Mouse (Mus musculus) gonadal fat pad, adult 2 months (tissue): ENCODE data around the gene Sox6. TPM values are rescaled to one million over a fixed set of nuclear protein-coding genes. Genes with fewer than 3 reads are reported as not detected.

Experiments
- DNase-seq: peaks from one replicate; pipeline ENCODE4 v3.0.0-alpha.2; 2012; ENCODE audit warnings: low read depth
- polyA plus RNA-seq: library from polyadenylated mRNA; depleted of rRNA; stranded (reverse); fragments of >200 nt; gene quantifications from 2 replicates; pipeline ENCODE4 v1.2.3, GENCODE M21; 2012

Gene Sox6
- polyA plus RNA-seq, 1 experiment: 10.4 TPM

DNA sequence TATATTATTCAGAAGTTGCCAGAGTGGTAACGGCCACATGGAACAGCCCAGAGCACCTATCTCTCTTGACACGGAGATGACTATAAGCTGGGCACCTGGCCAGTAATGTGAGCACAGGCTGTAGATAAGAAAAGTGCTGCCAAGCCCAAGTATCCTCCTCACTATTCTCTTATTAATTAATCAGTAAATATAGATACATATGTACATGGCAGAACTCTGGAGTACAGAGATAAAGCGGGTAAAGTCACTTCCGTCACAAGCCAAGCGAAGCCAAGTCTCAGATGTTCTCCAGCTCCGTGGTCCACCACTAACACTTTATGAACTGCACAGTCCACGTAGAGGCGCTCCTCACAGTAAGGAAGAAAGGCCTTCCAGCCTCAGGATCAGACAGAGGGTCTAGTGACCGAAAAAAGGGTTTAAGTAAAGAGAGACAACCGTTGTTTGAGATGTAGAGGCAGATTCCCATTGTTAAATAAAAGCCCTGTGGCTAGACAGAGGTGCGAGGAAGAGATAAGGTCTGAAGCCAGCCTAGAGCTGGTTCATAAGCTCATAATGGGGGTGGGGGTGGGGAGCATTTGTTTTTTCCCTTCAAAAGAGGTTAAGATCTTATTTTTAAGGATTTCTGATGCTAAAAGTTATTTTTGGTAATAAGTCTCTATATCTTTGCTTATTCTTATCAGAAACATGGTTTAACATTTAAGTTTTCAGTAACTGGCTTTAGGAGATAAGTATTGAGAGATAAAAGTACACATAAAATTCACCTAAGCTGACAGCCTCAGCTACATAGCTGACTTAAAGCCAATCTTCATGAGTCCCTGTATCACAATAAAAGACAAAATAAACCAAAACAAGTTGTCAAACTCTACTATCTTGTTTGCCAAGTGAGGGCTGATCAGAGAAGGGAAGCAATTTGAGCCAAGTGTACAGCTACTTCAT lies 207.4 kb downstream of the Sox6 start:
- no peak for DNase-seq

DNA sequence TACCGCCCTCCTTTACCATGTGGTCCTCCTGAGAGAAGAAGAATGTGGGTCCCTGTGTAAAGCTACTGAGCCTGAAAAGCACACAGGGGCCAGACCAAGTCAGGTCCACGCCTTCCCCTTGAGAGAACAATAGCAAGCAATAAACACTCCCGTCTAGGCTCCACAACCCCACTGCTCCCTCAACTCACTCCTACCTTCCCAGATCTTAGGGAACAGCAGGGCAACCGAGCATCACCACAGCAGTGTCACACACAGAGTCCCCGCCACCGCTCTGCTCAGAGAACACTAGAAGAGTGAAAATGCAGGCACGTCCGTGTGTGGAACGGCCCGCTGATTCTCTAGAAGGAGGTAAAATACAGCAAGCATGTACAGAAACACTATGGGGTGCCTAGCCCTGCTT lies 208.2 kb downstream of the Sox6 start:
- no peak for DNase-seq

DNA sequence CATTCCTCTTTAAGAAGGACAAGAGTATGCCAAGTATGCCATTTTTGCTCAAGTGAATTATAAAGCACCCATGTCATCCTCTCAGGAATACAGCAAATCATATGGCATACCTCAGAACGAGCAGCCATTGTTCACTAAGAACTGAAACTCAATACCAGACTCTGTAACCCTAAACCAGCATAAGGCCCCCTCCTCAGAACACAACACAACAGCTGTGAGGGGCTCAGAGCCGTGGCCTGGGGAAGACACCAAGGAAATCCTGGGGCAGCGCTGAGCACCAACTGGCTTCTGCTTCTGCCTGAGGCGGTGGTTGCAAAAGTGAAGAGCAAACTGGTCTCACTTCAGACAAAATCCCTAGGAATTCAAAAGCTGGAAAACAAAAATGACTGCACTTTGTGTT lies 208.8 kb downstream of the Sox6 start:
- no peak for DNase-seq

DNA sequence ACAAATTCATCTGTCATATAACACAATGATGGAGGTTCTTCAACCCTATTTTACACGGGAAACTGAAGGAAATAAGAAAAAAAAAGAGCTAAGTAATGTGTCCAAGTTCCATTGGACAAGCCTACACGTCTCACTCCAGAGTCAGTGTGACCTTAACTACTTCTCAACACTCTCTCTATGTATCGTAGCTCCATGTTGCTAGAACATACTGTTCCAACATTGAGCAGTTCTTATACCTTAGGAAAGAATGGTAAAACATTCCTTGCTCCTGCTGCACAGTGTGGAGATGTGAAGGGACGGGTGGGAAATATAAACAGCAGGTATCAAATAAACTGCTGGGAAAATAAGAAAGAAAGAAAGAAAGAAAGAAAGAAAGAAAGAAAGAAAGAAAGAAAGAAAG lies 209.3 kb downstream of the Sox6 start:
- DNase-seq: no peak

DNA sequence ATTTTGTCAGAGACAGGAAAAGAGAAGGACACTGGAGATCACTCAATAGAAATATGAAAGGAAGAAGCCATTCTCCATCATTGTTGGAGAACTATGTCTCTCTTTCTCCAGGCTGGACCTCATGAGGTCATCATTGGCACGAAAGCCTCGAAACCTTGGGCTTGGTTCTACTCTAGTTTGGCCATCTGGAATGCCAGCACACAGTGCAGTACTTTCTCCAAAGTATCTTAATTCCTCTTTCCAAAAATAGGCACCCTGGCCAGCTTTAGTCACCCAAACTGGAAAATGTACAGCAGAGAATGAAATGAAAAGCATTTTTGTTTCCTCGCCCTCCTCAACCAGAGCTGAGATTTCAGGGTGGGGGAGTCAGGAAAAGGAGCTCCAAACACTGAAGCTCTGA lies 213.3 kb downstream of the Sox6 start:
- no peak for DNase-seq

DNA sequence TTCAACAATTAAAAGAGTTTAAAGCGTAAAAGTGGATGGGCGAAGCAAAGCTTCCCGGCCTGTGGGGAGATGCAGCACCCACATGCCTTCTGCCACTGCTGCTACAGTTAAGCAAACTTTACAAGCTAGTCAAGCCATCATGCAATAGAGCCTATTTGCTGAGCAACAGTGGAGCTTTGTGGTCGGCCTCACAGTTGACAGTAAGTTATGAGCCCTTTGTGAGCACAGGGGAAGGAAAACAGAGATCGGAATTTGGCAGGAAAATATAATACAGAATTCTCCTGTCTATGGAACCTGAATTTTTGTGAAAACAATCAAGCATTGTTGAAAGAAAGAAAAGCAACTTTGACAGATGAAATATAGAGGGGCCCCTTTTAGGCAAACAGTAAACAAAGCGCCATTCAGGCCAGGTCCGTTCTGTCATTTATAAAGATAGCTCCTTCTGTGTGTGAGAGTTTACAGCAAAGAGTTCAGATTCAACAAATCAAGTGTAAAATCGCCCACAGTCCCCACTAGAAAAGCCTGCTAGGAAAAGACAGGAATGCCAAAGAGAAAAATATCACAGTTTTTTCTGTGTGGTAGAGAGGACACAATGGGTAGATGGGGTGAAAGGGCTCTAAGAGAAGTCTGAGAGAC lies 213.9 kb downstream of the Sox6 start:
- DNase-seq: no peak

DNA sequence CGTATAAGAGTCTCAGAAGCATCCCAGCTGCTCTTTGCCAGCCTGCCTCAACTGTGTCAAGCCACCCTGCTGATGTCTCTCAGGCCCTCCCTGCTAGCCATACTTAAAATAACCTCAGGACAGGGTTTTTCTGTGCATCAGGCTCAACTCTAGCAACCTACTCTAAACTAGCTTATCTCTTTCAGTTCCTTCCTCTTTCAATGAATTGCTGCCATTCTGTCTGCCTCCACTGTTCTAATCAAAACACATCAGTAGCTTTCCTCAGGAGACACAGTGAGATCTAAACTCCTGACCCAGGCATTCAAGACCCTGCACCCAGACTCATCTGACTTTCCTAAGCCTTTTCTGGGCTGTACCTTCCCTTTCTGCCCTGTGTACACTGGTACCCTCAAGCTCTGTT lies 219.5 kb downstream of the Sox6 start:
- DNase-seq: no peak

DNA sequence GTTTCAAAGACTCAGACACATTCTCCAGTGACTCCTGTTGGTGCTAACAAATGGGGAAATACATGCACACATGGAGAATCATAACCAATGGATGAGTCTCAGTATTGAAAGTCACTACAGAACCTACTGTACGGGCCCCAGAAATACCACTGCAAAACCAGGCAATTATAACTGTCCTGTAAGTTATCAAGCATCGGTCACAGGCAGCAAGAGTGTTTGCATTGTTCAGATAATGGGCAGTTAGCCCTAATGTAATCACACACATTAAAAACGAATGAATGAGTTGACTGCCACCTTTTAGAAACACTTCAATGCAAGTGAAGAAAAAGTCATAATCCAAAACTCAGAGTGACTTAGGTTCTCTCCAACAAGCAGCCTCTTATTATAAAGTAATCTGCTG lies 235.3 kb downstream of the Sox6 start:
- no peak for DNase-seq

DNA sequence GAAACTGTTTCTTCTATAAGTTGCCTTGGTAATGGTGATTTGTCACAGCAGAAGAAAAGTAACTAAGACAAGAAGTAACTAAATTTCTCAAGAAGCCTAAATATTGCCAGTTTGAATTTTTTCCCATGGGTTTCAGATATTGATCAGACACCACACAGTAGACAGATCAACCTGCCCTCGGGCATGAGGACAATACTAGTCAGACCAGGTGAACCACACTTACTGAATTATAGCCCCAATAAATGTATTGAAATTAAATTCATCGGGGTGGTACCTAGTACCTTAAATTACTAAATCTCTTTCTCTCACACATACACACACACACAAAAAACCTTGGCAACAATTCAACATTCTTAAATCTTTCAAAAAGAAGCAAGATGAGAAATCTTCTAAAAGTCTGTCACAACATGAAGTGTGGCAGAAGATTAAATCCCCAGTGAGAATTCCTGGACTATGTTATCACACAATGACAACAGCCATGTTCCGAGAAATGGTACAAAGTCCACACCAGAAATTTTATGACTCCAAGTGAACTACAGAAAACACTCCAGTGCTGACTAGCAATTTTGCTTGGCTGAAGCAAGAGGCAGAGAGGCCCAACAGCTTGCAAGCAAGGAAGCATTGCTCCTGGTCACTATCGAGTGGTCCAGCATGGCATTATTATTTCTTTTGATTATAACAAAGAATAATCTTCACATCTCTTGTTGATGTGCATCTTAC lies 244.3 kb downstream of the Sox6 start:
- no peak for DNase-seq

DNA sequence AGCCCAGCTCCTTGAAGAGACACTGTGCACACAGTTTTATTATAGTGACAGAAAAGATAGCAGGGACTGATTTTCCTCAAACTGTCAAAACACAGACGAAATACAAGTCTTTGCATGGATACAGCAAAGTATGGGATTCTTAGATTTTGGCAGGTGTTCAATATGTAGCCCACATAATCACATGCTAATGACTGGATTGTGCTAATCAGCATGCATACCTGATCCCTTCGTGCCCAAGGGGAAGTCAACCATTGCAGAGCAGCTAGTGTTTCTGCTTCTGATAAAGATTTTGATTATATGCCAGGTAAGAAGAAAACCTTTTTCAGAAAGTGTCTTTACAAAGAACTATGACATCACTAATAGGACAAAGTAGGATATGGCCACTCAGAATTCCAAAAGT lies 245.8 kb downstream of the Sox6 start:
- DNase-seq: no peak

DNA sequence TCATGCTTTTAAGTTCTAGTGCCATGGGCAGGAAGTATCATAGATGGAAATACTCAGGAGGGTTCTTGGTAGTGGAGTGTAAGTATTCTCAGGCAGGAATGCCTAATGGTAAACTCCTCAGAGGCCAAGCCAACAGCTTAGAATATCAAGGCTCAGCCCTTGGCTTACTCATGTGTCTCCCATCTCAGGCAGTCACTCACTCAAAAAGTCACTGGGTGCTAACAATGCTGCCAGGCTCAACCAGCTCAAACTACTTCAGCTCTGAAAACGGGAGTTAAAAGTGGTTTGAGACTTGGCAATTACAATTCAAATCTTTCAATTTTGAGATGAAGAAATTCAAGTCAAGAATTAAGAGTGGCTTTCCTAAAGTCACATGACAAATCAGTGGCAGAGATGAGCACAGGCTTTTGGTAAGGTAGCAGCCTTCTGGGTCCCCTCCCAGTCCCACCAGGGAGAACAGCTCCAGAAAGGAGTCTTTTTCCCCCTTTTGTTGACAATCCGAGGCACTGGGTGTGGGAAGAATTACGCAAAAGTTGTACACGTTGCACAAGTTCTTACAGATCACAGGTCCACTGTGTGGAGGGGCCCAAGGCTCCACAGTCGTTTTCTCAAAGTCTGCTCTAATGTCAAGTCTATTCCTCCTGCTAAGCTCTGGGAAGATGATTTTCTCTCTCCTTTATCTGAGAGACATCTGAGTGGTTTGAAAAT lies 249.3 kb downstream of the Sox6 start:
- no peak for DNase-seq

DNA sequence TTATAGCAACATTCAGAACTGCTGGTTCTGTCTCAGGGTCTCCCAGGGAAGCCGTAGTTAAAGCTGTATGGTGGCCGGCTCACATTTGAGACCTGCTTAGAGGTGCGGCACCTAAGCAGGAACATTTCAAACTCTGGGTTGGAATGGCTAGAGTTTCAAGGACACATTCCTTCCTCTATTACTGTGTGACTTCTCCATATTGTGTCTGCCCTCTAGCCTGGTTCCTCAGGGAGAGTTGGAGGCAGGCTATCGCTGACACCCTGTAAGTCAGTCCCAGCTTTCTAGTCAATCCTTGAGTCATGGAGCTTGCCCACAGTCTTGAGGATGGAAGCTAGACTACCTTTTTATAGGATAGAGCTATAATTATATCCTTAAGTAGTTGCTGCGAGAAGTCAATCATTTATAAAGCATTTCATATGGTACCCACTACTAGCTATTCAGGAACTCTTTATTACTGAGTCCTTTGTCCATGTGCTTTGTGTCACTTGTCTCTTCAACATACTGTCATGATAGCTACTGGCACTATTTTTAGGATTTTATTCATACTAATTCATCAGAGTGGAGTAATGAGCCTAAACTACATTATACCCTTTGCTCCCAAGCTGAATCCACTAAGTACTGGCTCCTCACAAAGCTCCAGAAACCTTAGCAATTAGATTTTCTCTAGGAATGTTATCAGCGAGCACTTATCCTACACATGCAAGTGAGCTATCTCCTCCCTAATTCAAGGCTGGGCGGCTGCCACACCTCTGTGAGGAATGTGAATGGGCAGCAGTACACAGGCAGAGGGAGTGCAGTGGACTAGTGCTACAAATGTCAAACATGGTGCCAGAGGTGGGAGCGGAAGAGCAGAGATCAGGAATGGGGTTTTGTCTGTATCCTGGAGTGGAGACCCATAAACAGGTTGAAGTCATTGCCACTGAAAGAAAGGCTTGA lies 254.3 kb downstream of the Sox6 start:
- no peak for DNase-seq

DNA sequence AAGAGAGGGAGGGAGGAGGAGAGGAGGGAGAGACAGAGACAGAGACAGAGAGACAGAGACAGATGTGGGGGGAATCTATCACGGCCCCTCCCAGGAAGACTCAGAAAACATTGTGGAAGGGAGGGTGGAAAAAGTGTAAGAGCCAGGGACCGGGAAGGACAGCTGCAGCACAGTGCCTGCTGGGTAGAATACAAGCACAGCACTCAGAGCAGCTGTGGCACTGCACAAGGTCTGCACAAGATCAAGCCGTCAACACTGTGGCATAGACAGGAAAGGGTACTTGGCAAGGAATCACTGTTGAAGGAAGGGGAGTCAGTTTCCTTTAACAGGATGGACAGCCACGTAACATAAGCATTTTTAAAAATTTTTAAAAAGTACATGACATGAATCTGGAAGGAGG lies 258.4 kb downstream of the Sox6 start:
- no peak for DNase-seq

DNA sequence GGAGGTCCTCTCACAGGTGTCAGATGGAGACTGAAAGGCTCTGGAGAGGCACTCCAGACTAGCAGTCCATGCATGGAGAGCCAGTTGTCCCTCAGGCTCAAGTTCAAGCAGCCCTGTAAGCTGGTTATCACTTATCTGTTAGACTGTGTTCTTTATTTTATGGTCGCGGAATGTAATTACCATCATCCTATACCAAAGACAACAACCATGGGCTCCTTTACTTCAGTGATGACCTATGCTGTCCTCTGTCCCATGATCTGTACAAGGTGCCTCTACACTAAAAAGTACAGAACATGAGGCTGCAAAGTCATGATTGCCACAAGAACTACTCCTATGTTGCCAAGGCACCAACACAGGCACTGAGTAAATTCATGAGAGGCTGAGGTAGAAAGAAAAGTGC lies 259.1 kb downstream of the Sox6 start:
- DNase-seq: no peak

DNA sequence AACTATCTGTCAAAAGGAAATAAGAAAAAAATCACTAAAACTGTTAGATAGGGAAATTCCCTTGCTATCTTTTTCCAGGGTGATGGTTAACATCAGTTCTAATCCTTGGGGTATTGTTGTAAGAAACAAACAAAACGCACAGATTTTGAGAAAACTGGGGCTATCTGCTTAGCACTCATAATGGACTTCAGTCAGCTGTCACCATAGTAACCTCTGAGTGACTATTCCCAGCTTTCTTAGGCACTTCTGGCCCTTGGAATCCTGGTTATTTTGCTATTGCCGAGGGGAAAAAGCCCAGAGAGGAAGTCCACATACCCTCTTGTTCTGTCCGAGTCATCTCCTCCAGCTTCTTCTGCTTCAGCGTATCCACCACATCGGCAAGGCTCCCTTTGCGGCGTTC lies 261.9 kb downstream of the Sox6 start:
- DNase-seq: no peak

DNA sequence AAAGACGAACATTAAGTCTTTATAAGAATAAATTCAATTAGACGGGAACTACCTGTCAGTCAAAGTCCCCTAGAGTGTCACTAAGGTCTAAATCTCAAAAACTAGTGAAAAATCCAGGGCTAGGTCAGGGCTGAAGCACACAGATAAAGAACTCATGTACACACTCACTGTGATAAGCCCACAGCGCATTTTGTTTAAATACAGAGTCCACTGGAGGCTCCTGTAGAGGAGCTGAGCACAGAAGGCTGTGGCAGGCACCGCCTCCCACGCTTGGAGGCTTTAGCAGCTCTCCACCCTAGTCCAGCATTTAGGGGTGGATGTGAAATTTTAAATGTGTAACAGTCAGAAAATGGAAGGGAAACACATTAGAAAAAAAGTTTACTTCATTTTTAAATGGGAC lies 262.3 kb downstream of the Sox6 start:
- no peak for DNase-seq

DNA sequence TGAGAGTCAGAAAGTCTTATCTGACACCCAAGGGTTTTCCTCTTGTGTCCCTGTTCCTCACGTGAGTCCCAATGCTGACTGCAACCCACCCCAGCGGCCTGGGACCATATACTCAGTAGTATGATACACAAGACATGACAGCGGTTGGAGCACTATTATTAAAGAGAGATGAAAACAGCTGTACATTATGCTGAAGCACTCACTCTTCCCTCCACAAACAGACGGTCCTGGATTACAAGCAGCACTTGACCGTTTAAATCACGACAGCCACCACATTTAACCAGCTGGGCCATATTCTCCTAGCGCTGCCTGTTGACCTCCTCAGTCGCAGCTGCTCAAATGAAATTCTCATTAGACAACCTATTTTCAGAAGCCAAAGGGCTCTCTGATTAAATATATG lies 272.3 kb downstream of the Sox6 start:
- no peak for DNase-seq

DNA sequence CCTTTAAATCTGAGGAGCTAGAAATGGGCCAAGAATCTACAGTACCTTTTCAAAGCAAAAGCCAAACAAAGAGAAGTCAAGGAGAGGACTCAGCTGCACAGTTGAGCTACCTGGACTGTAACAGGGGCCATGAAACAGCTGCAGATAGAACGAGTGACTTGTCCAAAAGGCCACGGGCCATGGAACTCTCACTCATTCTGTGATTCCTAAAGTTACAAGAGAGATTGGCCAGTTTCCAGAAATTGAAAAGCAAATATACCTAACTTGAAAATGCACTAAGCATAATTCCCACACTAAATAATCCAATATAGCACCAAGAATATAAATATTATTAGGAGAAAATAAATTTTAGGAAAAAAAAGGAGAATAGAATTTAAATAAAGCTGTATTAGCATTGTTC lies 274.7 kb downstream of the Sox6 start:
- no peak for DNase-seq

DNA sequence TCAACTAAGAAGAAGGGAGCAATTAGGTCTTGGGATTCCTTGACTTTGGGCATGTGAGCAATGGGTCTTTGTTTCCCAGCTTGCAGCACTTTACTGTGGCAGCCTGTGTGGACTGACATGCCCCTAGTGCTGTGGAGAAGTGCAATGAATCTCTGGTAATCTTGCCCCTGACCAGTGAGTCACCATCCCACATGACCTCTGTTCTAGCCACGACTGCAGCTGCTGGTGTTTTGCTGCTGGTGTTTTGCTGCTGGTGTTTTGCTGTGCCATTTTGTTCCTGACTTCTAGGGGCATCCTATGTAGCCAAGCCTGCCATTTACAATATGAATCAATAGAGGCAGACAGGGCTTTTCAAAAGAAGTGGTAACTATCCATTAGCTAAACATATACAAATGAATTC lies 280.4 kb downstream of the Sox6 start:
- DNase-seq: no peak

DNA sequence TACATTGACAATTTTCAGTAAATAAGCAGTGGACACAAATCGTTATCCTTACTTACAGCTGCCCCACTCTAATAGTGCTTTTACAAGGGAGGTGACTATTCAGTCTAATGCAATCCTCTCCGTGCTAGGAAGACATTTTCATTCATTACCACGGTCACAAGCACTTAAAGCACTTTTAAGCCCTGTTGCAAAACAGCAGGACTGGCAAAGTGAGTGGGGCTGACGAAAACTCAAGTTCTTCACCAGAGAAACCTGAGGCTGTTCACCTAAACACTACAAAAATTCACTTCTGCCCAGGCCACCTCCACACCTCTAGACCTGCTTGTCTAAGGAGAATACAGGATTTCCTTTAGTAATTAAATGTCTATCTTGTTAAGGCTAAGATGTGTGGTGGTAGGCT lies 283.3 kb downstream of the Sox6 start:
- no peak for DNase-seq

DNA sequence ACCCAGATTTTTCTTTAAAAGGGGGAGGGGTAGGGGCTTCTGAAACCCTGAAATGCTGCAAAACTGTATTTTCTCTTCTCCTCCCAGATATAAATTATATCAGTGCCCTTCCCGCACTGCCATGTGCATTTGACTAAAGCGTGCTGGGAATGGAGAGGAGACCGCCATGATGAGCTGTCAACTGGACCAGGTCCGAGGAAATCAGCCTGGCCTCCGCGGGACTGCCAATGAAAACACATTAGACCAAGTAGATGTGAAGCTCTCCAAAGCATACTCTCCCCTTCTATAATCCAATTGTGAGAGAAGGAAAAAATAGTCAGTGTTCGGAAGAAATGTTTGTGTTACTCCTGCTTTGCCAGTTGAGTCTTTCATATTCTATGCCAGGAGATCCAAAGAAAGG lies 284.4 kb downstream of the Sox6 start:
- DNase-seq: no peak
